Mouse (Mus musculus) ZHBTc4 (cell line): ENCODE measurements around the gene Ankfy1.
A peak's percentile ranks its signal among the peaks of the same experiment; 100 is the strongest.
"Not testable (repeated sequence)": the region's sequence is repeated elsewhere in the genome, so short reads cannot be mapped to it uniquely, and the experiment has no call there.

ENCODE experiments used
- DNase-seq: peaks from one replicate; pipeline ENCODE4 v3.0.0-alpha.2; 2011; ENCODE audit warnings: low read depth, low spot score

Gene Ankfy1

DNA sequence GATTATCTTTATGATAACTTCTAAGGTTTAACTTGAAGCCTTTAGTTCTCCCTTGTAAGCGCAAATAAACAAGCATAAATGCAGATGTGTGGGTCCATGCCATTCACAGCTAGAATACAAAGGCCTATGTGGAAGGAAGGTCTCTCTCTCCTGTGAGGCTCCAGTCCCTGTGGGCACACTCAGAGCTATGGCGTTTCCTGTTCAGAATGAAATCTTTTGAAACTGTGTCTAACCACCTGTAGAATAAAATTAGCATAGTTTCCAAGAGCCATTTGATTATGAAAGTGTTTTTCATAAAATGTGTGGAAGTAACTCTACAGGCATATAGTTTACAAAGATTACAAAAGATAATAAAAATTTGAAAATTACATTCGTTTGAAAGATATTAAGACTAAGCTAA, 28.4 kb downstream of the Ankfy1 start:
- DNase-seq = no peak

DNA sequence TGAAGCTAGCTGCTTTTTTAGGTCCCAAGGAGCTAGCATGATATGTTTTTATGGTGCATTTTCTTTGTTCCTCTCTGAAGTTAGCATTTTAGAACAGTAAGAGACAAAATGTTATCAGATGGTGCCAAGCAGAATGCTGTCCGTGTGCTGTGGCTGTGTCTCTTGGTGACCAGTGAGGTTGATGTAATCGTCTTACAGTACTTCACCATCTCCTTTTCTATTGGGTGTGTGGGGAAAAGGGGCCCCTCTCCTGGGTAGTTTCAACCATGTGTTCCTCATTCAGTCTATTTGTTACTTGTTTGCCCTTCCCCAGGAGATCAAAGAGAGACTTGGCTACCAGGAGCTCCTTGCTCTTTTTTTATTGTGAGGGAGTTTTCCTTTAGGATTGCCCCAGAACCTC, 33.4 kb downstream of the Ankfy1 start:
- DNase-seq = no peak

DNA sequence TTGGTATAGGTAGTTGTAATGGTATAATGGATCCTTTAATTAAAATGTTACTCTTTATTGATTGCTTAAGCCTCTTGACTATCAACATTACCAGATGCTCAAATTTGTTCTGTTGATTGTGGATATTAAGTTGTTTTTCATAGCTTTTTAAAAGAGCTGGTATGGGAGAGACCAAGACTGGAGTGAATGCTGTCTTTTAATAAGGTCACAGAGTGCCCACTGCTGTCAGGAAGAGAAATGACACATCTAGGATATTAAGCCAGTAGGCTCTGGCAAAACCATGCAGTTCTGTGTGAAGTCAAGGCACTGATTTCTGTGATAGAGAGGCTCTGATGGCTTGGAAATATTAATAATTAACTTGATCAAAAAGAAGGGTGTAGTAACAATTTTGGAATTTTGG, 34.1 kb downstream of the Ankfy1 start:
- DNase-seq = no peak

GRCm38 (mm10) chr11:72726023-72726422, 36.2 kb downstream of the Ankfy1 start:
- peak; percentile 23 for DNase-seq

GRCm38 (mm10) chr11:72733736-72734135, 43.9 kb downstream of the Ankfy1 start:
- DNase-seq = no peak

DNA sequence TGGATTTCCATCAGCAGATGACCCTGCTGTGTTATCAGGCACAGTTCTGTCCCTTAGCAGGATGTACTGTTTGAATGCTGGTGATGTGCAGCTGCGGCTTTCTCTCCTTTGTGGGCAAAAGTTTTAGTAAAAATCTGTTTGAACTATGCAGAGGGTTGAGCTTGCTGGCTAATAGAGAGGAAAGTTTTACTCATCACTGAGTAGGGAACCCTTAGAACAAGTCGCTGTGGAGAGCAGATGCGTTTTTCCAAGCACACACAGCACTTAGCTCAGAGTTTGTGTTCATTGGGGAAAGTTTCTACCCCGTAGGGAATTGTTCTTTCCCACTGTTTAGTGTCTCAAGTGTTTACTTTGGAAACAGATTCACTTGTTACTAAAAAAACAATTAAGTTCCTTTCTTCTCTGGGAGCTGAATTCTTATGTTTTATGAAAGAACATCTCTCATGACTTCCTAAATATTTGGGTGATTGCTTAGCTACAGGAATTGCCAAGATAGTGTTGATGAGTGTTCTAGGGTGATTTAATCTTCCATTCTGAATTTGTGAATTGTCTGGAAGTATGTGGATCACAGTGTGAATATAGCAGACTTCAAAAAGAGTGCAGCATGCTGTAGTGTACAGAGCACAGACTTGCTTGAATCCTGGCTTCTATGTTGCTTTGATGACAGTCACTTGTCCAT, 45.2 kb downstream of the Ankfy1 start:
- no peak for DNase-seq

- DNase-seq = no peak
Observed at GRCm38 (mm10) chr11:72735519-72735860, 45.7 kb downstream of the Ankfy1 start.

GRCm38 (mm10) chr11:72736320-72736719, 46.5 kb downstream of the Ankfy1 start:
- DNase-seq = no peak

GRCm38 (mm10) chr11:72737517-72737916, 47.7 kb downstream of the Ankfy1 start:
- peak; percentile 51 for DNase-seq

GRCm38 (mm10) chr11:72739048-72739447, 49.2 kb downstream of the Ankfy1 start:
- no peak for DNase-seq

- no peak for DNase-seq
Observed at GRCm38 (mm10) chr11:72751956-72752355, 62.1 kb downstream of the Ankfy1 start.

GRCm38 (mm10) chr11:72758316-72758715, 68.5 kb downstream of the Ankfy1 start:
- DNase-seq = no peak

- DNase-seq = no peak
Observed at GRCm38 (mm10) chr11:72759581-72759980, 69.8 kb downstream of the Ankfy1 start.

DNA sequence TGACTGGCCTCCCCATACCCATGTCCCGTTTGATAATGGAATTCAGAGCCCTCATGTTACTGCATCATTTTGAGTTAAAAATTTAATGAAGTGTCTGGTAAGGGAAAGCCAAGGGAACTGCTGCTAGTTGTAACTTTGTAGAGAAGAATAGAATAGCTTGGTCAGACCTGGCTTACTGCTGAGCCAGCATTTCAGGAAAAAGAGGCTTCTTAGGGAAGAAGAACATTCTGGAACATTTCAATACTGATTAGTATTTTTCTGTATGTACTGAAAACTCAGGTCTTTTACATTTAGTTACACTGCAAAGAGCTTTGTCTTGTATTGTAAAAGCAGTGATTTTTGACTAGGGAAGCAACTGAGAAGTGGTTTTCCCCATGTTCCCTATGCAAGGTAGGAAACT, 71.0 kb downstream of the Ankfy1 start:
- DNase-seq = no peak

- DNase-seq = no peak
Observed at GRCm38 (mm10) chr11:72764270-72764669, 74.5 kb downstream of the Ankfy1 start.

DNA sequence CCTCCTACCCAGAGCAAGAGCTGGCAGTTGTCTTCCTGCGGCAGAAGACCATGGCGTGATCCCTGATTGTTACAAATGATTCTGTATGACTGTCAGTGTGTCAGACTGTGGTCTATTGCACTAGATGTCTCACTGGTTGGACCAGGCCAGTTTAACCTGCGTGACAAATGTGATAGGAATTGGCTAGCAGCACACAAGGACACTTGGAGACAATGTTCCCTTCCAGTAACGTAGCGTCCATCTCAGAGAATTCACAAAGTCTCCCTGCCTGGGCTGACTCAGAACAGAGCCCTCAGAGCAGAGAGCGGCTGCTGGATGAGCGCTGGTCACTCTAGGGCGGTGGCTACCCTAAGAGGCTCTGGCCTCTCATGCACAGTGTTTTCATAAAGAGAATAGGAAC, 77.9 kb downstream of the Ankfy1 start:
- DNase-seq = no peak

- DNase-seq = no peak
Observed at GRCm38 (mm10) chr11:72769061-72769460, 79.3 kb downstream of the Ankfy1 start.

DNA sequence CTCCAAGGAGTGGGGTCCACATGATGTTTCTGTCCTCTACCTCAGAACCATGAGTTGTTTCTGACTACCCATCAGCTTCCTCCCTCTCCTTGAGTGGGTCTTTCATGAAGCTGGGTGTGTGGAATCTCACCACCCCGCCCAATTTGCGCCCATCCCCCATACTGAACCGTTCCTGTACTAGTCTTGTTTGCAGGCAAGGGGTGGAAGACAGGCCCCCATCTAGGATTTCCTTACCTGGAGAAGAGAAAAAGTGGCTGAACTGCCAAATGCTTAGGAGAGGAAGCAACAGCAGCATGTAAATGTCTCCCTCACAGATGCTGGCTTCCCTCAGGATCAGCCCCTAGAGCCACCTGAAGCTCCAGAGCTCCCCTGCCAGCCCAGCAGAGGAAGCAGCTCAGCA, 80.5 kb downstream of the Ankfy1 start:
- DNase-seq = peak; percentile 16

GRCm38 (mm10) chr11:72770816-72771215, 81.0 kb downstream of the Ankfy1 start:
- no peak for DNase-seq

GRCm38 (mm10) chr11:72771461-72771860, 81.7 kb downstream of the Ankfy1 start:
- DNase-seq = no peak

DNA sequence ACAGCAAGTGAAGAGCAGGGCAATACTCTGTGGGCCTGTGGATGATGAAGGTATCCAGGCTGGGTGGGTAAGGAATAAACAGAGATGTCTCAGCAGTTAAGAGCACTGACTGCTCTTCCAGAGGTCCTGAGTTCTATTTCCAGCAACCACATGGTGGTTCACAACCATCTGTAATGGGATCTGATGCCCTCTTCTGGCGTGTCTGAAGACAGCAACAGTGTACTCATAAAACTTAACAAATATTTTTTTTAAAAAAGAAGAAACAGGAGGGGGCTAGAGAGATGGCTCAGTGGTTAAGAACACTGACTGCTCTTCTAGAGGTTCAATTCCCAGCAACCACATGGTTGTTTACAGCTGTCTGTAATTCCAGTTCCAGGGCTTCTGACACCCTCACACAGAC, 82.8 kb downstream of the Ankfy1 start:
- DNase-seq = not testable (repeated sequence)

GRCm38 (mm10) chr11:72778957-72779356, 89.2 kb downstream of the Ankfy1 start:
- DNase-seq = no peak

DNA sequence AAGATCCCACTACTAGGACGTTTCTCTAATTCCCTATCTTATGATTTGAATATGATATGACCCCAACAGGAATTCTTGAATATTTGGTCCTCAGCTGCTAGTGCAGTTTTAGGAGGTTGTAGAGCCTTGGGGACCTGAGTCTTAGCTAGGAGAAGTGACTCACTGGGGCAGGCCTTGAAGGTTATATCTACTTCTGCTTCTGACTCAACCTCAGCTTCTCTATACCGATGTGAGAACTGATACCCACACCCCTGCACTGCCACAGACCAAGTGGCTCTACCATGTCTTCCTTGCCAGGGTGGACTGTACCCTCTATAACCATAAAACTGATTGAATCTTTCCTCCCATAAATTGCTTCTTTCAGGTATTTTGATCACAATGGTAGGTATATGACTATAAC, 92.3 kb downstream of the Ankfy1 start:
- no peak for DNase-seq

DNA sequence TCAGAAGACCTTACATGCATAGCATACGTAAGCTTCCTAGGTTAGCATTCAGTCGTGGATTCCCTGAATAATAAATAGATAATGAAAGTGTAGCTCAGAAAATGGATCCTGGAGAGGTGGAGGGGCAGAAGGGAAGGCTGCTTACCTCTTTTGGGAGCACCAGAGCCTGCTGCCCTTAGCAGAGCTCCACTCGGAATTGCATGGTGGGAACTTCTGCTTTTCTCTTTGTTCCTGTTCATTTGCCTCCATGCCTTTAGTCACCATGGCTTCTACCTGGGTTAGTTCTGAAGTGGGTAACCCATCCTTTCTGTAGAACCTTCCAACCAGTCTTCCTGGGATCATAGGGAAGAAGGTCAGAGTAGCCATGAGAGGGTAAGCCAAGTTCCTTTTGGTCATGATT, 92.7 kb downstream of the Ankfy1 start:
- DNase-seq = no peak
